Mouse (Mus musculus): Measurements from ENCODE around the gene Lrrn4cl.
"Not testable (repeated sequence)": the region's sequence is repeated elsewhere in the genome, so short reads cannot be mapped to it uniquely, and the experiment has no call there.

The Lrrn4cl gene

DNA sequence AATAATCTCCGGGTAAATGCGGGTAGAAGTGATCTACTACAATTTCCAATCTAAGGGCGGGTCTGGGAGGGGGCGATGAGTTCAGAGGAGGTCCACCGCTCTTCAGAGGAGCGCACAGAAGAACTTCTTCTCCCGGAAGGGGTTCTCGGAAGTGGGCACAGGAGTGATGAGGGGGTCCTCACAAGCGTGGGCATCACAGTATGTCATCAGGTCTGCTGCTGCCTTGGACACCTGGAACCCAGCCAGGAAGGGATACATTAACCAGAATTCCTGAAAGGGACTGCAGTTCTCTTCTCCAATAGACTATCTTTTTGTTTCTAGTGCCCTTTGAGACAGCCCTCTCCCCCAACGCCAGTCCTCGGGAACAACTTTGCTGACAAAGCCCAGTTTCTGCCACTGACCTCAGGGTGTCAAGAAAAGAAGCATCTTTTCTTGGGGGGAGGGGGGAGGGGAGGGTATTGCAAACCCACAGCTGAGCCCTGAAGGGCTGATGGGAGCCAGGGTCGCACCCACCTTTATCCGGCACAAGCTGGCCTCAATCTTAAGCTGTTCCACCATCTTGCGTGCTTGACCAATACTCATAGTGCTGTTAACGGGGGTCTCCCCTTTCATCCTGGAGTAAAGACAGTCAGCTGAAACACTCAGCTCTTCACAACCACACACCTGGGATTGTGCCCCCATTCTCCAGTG is 12.4 kb upstream of the Lrrn4cl start:
- no peak for DNase-seq (ENCODE audit: low read depth, low spot score)

GRCm38 (mm10) chr19:8839103-8839907 is 11.3 kb upstream of the Lrrn4cl start, which contains the start of gene Gng3:
Gene Gng3 (minus strand): TSS chr19:8839194.
- DNase-seq (ENCODE audit: low read depth, low spot score), result no peak

GRCm38 (mm10) chr19:8839908-8840791 is 10.4 kb upstream of the Lrrn4cl start:
- DNase-seq (ENCODE audit: low read depth, low spot score), result no peak

- no peak for DNase-seq (ENCODE audit: low read depth, low spot score)
These were observed 9.6 kb upstream of the Lrrn4cl start for GRCm38 (mm10) chr19:8841012-8841411.

- DNase-seq (ENCODE audit: low read depth, low spot score), result no peak
These were observed 7.6 kb upstream of the Lrrn4cl start for GRCm38 (mm10) chr19:8842961-8843360.

DNA sequence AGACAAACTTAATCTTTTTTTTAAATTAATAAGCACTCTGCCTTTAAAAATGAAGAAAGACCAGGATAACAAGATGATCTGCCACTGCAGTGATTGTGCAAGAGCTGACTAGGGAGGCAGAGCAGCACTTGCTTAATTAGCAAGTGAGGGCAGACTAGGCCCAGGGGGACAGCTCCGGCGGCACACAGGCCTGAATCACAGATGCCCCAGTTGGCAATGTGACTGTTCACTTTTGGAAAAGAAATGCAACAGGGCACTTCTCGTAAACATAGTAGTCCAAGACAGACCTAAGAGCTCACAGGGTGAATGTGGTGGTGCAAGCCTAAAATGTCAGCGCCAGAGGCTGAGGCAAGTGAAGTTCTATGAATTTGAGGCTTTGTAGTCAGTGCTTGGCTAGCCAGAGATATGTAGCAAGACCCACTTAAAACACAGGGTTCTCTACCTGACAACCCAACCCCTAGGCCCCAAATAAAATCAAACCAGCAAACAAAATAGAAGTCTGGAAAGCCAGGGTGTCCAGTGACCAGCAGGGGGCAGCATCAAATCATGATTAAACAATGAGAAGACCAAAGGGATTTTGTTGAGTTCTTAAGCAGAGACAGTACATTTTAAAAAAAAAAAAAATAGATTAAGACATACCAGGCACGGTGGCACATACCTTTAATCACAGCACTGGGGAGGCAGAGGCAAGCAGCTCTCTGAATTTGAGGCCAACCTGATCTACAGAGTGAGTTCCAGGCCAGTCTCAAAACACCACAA is 6.0 kb upstream of the Lrrn4cl start:
- no peak for DNase-seq (ENCODE audit: low read depth, low spot score)

GRCm38 (mm10) chr19:8848356-8848755 is 2.2 kb upstream of the Lrrn4cl start:
- no peak for DNase-seq (ENCODE audit: low read depth, low spot score)

DNA sequence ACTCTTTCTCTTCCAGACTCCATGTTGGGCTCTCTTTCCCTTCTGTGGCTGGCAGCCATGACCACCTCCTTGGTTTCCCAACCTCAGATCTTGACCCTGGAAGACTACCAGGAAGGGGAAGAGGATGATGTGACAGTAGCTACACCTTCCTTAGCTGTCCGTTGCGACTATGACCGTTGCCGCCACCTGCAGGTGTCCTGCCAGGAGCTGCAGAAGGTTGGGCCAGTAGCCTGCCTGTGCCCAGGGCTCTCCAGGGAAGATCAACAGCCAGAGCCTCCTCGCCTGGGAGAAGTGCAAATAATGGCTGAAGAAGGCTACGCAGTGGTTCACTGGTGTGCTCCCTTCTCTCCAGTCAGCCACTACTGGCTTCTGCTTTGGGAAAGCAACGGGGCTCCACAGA is 1.1 kb downstream of the Lrrn4cl start:
- no peak for DNase-seq (ENCODE audit: low read depth, low spot score)

DNA sequence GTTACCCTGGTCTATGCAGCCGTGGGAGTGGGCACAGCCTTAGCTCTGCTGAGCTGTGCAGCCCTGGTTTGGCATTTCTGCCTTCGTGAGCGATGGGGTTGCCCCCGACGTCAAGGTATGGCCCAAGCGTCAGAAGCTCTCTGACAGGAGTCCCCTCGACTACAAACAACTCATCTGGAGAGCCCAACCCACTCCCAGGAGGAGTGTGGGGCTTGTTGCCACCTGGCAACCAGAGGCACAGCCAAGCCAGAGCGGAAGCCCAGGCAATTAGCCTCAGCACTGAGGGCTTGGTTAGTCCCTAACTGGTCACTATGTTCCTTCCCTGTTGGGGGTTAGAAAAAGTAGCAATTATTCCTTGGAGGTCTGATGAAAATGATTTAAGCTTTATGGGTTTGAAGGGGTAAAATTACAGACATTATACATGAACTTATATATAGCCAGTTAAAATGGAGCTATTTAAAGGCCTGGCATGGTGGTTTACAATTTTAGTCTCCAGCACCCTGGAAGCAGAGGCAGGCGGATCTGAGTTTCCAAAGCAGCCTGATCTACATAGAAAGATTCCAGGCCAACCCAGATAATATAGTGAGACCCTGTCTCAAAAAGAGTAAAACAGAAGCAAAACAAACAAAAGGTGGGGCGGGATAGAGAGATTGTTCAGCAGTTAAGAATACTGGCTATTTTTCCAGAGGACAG is 1.8 kb downstream of the Lrrn4cl start:
- DNase-seq (ENCODE audit: low read depth, low spot score), result no peak

DNA sequence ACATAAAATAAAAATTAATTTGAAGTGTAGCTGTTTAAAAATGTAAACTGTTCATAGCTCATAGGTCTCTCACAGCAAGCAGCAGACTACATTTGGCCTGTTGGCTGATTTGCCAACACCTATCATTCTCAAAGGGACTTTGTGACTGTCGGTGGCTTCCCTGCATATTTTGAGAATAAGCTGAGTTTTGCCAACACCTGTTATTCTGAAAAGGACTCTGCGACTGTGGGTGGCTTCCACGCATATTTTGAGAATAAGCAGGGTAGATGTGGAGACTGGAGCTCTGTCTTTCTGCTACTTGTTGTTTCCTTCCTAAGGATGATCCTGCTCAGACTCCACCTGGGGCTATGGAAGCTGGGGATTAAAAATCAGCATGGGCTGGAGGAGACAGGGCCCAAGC is 2.5 kb downstream of the Lrrn4cl start:
- no peak for DNase-seq (ENCODE audit: low read depth, low spot score)

DNA sequence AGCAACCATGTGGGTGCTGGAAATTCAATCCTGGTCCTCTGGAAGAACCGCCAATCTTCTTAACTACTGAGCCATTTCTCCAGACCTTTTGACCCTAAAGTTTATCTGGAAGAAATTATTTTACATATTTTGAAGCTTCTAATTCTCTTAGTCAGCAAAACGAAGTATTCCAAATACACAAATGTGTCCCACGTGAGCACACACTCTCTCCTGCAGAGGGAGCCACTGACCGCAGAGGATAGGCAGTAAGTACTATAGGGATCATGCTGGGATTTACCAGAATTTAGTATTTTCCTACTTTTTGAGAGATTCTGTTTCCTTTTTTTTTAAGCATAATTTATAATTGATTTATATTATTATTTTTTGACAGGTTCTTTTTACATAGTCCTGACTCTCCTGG is 7.1 kb downstream of the Lrrn4cl start:
- DNase-seq (ENCODE audit: low read depth, low spot score), result no peak

GRCm38 (mm10) chr19:8859018-8859417 is 8.4 kb downstream of the Lrrn4cl start:
- DNase-seq (ENCODE audit: low read depth, low spot score), result no peak

DNA sequence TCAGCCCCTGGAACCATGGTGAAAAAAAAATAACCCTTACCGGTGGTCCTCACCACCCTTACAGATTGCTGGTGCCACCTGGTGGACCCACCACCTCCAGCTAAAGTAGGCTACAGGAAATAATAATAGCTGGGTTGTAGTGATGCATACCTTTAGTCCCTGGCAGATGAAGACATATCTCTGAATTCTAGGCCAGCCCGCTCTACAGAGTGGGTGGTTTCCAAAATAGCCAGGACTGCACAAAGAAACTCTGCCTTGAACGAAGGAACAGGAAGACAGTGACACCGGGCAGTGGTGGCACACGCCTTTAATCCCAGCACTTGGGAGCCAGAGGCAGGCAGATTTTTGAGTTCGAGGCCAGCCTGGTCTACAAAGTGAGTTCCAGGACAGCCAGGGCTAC is 13.7 kb downstream of the Lrrn4cl start:
- no peak for DNase-seq (ENCODE audit: low read depth, low spot score)

GRCm38 (mm10) chr19:8870381-8870780 is 19.8 kb downstream of the Lrrn4cl start:
- DNase-seq (ENCODE audit: low read depth, low spot score), result not testable (repeated sequence)

DNA sequence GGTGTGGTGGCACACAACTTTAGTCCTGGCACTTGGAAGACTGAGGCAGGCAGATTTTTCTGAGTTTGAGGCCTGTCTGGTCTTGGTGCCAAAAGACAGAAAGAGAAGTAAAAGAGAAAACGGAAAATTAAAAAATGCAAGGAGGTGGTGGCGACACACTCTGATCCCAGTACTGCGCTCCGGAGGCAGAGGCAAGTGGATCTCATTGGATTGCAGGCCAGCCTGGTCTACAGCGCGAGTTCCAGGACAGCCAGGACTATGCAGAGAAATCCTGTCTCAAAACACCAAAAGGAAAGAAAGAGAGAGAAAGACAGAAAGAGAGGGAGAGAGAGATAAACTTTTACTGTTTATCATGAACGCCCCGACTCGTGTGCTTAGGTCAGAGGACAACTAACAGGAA is 20.3 kb downstream of the Lrrn4cl start:
- DNase-seq (ENCODE audit: low read depth, low spot score), result no peak

DNA sequence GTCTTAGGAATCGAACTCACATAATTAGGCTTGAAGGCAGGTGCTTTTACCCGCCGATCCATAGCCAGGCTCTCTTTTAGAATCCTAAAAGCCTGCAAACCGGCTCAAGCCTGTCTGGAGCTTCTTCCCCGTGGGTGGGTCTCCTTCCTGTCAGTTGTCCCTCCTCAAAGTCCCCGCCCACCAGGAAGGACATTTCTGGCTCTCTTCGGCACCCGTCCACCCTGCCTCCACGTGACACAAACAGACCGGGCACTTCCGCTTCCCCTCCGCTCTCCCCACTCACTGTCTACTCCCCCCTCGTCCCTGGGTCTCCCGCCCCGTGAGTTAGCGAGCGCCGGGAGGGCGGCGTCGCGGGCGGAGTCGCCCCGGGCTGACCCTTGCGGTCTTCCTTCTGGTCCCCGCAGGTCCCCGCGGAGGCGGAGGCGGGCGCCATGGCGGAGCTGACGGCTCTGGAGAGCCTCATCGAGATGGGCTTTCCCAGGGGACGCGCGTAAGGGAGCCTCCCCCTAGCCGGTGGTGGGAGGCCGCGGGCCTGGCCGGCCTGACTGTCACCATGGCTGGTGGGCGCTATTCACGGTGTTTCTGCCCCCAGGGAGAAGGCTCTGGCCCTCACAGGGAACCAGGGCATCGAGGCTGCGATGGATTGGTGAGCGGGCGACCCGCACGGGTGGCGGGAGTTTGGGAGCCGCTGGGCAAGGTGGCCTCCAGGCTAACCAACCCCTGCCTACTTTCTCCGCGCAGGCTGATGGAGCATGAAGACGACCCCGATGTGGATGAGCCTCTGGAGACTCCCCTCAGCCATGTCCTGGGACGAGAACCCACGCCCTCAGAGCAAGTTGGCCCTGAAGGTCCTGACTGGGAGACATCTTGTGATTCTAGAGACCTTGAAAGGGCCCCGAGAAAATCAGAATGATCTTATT is 21.0 kb downstream of the Lrrn4cl start, which contains the start of gene Ubxn1:
Gene Ubxn1, plus strand, starts transcription at position 230 of the 920 bp plus-strand sequence.
- peak; percentile 91 for DNase-seq (ENCODE audit: low read depth, low spot score)

GRCm38 (mm10) chr19:8872266-8872840 is 21.8 kb downstream of the Lrrn4cl start:
- no peak for DNase-seq (ENCODE audit: low read depth, low spot score)

DNA sequence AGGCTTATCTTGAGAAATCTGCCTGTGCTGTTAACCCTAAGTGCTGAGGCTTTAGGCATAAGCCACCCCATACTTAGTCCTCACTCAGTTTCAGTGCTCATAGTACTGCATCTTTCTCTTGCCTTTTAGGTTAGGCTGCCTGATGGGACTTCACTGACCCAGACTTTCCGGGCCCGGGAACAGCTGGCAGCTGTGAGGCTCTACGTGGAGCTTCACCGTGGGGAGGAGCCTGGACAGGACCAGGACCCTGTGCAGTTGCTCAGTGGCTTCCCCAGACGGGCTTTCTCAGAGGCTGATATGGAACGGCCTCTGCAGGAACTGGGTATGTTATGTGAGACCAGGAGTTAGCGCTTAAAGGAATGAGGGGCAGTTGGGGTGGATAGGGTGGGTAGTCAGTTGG is 24.5 kb downstream of the Lrrn4cl start:
- no peak for DNase-seq (ENCODE audit: low read depth, low spot score)
